Mouse (Mus musculus) stomach, embryonic 14.5 days (tissue): ENCODE results near the gene Pm20d1. TPM values are rescaled to one million over a fixed set of nuclear protein-coding genes. Genes with fewer than 3 reads are reported as not detected.

Experiments
- ATAC-seq: fragments of 200-750 bp; cut with Nextera tagmentation; 2 replicates; pipeline ENCODE4 v1.8.0; 2017; ENCODE audit warnings: low read depth, moderate TSS enrichment; ENCODE audit not compliant: insufficient number of reproducible peaks, insufficient read depth, low FRiP score
- H3K27ac ChIP-seq: fragments of 300-500 bp; sonication (generic); 2 replicates; pipeline ENCODE4 v1.5.1; 2014; ENCODE audit warnings: mild to moderate bottlenecking, low read length, moderate library complexity, mixed read lengths
- H3K27me3 ChIP-seq: fragments of 300-500 bp; sonication (generic); 2 replicates; pipeline ENCODE4 v1.6.1; 2014; ENCODE audit warnings: low read length, control low read depth, mixed read lengths; ENCODE audit not compliant: control insufficient read depth, insufficient read depth
- H3K36me3 ChIP-seq: fragments of 300-500 bp; sonication (generic); 2 replicates; pipeline ENCODE4 v1.6.1; 2014; ENCODE audit warnings: mild to moderate bottlenecking, control low read depth, low read length, moderate library complexity, mixed read lengths; ENCODE audit not compliant: control insufficient read depth, insufficient read depth
- H3K4me1 ChIP-seq: fragments of 300-500 bp; sonication (generic); 2 replicates; pipeline ENCODE4 v1.6.1; 2014; ENCODE audit warnings: low read length, control low read depth, mixed read lengths; ENCODE audit not compliant: control insufficient read depth, insufficient read depth
- H3K4me2 ChIP-seq: fragments of 300-500 bp; sonication (generic); replicated peaks from 2 replicates; pipeline ENCODE4 v1.6.1; 2014; ENCODE audit warnings: low read depth, low read length, control low read depth
- H3K4me3 ChIP-seq: fragments of 300-500 bp; sonication (generic); 2 replicates; pipeline ENCODE4 v1.5.1; 2014; ENCODE audit warnings: low read depth, low read length, control low read depth
- H3K9ac ChIP-seq: fragments of 300-500 bp; sonication (generic); replicated peaks from 2 replicates; pipeline ENCODE4 v1.6.1; 2014; ENCODE audit warnings: low read depth, mild to moderate bottlenecking, control low read depth, low read length, moderate library complexity, mixed read lengths
- H3K9me3 ChIP-seq: fragments of 300-500 bp; sonication (generic); 2 replicates; pipeline ENCODE4 v1.6.1; 2016; ENCODE audit warnings: low read depth, low read length, control low read depth; ENCODE audit not compliant: control insufficient read depth
- WGBS: fragments of 180-500 bp; shearing (Covaris S2); extraction: QIAGEN DNeasy Blood & Tissue Kit; methylation state at CpG from one replicate; pipeline ENCODE4 v1.1.7; 2014; 5-methylcytosine and 5-hydroxymethylcytosine counted together
- polyA plus RNA-seq: library from polyadenylated mRNA; unstranded; fragments of >200 nt; fragmentation: Nextera tagmentation; extraction: Ambion mirVana; gene quantifications from 2 replicates; pipeline ENCODE4 v1.2.1, GENCODE M21; 2014

Pm20d1 gene
- polyA plus RNA-seq, 1 experiment from 2014 or later = 2.5 TPM

GRCm38 (mm10) chr1:131820887-131821328 lies 23.7 kb downstream of the Pm20d1 start:
- Histone ChIP-seq H3K4me1 (no peaks in the 10 kb centered on the region), H3K27ac (no peak overlapping the region), H3K27me3 (no peaks in the 10 kb centered on the region), H3K4me3 (no peak overlapping the region), H3K36me3 (no peaks in the 10 kb centered on the region), H3K9me3 (no peaks in the 10 kb centered on the region), H3K4me2 (no peak overlapping the region), H3K9ac (no peak overlapping the region)
- ATAC-seq = no peak
- 74% methylated on average over 10 of the region's 10 CpGs for WGBS

- H3K4me2 ChIP-seq = no peak overlapping the region
- no peak overlapping the region for H3K9ac ChIP-seq
- WGBS = 78% methylated on average over 8 of the region's 8 CpGs
- H3K27me3 ChIP-seq = no peaks in the 10 kb centered on the region
- H3K4me1 ChIP-seq = no peaks in the 10 kb centered on the region; the same call in 1 of the 2 replicates
- H3K27ac ChIP-seq = no peak overlapping the region
- no peaks in the 10 kb centered on the region for H3K9me3 ChIP-seq
- ATAC-seq = no peak
- no peaks in the 10 kb centered on the region for H3K36me3 ChIP-seq
- H3K4me3 ChIP-seq = no peak overlapping the region
Observed at GRCm38 (mm10) chr1:131822292-131822691, 25.1 kb downstream of the Pm20d1 start.

DNA sequence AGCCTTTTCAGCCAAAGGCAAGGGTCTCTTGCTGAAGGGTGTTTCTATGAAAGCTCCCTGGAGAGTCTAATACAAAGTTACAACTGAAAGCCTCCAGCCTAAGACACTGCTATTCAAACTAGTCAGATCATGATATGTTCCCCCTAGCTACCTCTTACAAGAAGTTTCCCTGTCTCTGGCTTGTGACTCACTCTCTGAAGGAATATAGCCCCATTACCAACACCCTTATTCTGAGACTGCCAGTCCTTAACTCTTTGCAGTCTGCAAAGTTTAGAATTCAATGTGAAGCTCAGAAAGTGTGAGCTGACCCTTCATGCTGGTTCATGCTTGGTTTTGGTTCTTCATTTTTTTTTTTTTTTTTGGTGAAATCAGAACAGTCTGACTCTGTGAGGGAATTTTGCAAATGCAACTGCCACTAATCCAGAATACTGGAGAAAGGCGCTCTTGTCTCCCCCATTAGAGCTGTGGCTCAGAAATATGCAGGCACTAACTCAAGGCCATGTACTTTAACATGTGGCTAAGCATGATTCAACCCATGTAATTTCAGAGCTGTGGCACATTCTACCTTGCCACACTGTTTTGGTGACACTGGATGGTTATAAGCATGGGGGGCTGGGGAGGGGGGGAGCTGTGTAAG lies 25.8 kb downstream of the Pm20d1 start:
- no peaks in the 10 kb centered on the region for H3K9me3 ChIP-seq
- 86% methylated on average over 1 of the region's 1 CpGs for WGBS
- no peak overlapping the region for H3K4me2 ChIP-seq
- no peak for ATAC-seq
- no peaks in the 10 kb centered on the region; the same call in 1 of the 2 replicates for H3K4me1 ChIP-seq
- no peak overlapping the region for H3K4me3 ChIP-seq
- no peak overlapping the region for H3K9ac ChIP-seq
- no peaks in the 10 kb centered on the region for H3K36me3 ChIP-seq
- no peaks in the 10 kb centered on the region for H3K27me3 ChIP-seq
- H3K27ac ChIP-seq = no peak overlapping the region

- H3K27ac ChIP-seq = no peak overlapping the region
- H3K9ac ChIP-seq = no peak overlapping the region
- H3K9me3 ChIP-seq = no peaks in the 10 kb centered on the region
- ATAC-seq = no peak
- no peaks in the 10 kb centered on the region for H3K36me3 ChIP-seq
- no peak overlapping the region for H3K4me3 ChIP-seq
- no peaks in the 10 kb centered on the region for H3K27me3 ChIP-seq
- no peak overlapping the region for H3K4me2 ChIP-seq
- 39% methylated on average over 5 of the region's 5 CpGs for WGBS
- no peaks in the 10 kb centered on the region; the same call in 1 of the 2 replicates for H3K4me1 ChIP-seq
Observed at GRCm38 (mm10) chr1:131823563-131823962, 26.4 kb downstream of the Pm20d1 start.

- no peak overlapping the region for H3K4me2 ChIP-seq
- ATAC-seq = no peak
- peaks cover 10% of the 10 kb centered on the region for H3K4me1 ChIP-seq
- H3K4me3 ChIP-seq = no peak overlapping the region
- no peak overlapping the region for H3K27ac ChIP-seq
- 86% methylated on average over 11 of the region's 11 CpGs for WGBS
- H3K36me3 ChIP-seq = no peaks in the 10 kb centered on the region
- no peak overlapping the region for H3K9ac ChIP-seq
- no peaks in the 10 kb centered on the region for H3K9me3 ChIP-seq
- H3K27me3 ChIP-seq = no peaks in the 10 kb centered on the region
Observed at GRCm38 (mm10) chr1:131824528-131825181, 27.5 kb downstream of the Pm20d1 start.

GRCm38 (mm10) chr1:131827207-131827786 lies 30.1 kb downstream of the Pm20d1 start, which contains the start of gene Slc41a1:
Gene Slc41a1 (plus strand): TSS chr1:131827493.
- WGBS = 3% methylated on average over 25 of the region's 25 CpGs
- no peaks in the 10 kb centered on the region for H3K27me3 ChIP-seq
- H3K9me3 ChIP-seq = no peaks in the 10 kb centered on the region
- H3K4me1 ChIP-seq = peaks cover 10% of the 10 kb centered on the region
- peaks cover 9% of the 10 kb centered on the region for H3K36me3 ChIP-seq
- peak; percentile 43 for ATAC-seq
- peak within 1 kb of the TSS; percentile 86 for H3K4me2 ChIP-seq
- H3K27ac ChIP-seq = peak within 1 kb of the TSS; percentile 63; the same call in 1 of the 2 replicates
- peak within 1 kb of the TSS; percentile 61 for H3K9ac ChIP-seq
- H3K4me3 ChIP-seq = peak within 1 kb of the TSS; percentile 82

DNA sequence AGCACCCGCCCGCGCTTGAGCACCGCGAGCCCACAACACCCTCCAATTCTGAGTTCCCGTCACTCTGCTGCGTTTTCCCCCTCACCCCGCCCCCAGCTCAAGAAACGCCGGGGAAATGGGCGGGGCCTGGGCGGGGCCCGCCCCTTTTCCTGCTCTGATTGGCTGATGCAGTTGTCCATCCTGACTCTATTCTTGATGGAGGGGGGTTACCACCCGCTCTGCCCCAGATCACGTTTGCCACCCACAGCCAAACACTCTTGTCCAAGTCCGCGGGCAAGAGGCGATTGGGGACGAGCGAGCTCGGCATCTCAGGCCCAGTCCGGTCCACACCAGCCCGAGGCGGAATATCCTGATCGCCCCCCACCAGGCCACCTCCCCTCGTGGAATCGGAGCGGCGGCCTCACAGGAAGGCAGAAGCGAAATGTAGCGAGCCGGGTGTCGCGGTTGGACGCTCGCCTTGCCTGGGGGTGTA lies 30.6 kb downstream of the Pm20d1 start:
- ATAC-seq = peak; percentile 95
- Histone ChIP-seq H3K27me3 (no peaks in the 10 kb centered on the region), H3K9me3 (no peaks in the 10 kb centered on the region), H3K4me1 (peaks cover 10% of the 10 kb centered on the region), H3K27ac (peak overlapping the region; percentile 63; the same call in 1 of the 2 replicates), H3K4me2 (peak overlapping the region; percentile 86), H3K36me3 (peaks cover 9% of the 10 kb centered on the region), H3K4me3 (peak overlapping the region; percentile 82), H3K9ac (peak overlapping the region; percentile 61)
- under 1% methylated on average over 36 of the region's 36 CpGs for WGBS

DNA sequence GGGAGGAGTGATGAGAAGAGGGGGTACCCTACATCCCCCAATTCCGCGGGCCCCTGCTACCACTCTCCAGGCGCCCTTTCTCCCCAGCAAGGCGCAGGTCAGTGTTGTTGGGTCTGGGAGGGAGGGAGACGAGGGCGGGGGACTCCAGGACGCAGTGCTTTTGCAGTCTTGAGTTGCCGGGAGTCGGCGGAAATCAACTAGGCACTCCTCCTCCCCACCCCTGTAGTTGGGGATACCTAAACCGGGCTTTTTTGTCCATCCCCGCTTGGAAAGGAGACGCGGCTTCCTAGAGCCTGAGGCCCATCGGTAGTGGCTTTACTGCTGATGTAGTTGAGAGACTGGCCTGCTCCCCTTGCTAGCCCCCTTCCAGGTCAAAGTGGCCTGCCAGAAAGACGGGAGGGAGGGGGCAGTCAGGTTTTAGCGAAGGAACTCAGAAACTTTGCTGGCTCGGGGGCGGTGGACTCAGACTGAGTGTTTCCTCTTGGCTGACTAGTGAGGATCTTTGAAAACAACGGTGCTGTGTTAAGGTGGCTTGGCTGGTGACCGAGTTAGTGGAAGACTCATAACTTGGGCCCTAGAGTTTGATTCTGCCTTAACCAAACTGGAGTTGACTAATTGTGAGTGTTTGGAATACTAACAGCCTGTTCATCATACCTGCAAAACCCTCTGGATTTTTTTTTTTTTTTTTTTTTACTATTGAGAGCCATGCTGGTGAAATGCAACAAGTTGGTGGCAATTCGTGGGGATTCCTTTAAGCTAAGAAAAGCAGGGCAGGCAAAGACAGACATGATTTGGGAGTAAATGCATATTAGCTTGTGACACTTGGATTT lies 31.3 kb downstream of the Pm20d1 start:
- Histone ChIP-seq H3K9me3 (no peaks in the 10 kb centered on the region), H3K4me3 (peak overlapping the region; percentile 82), H3K4me1 (peaks cover 10% of the 10 kb centered on the region), H3K27ac (peak overlapping the region; percentile 63; the same call in 1 of the 2 replicates), H3K27me3 (no peaks in the 10 kb centered on the region), H3K4me2 (peak overlapping the region; percentile 86), H3K9ac (peak overlapping the region; percentile 61), H3K36me3 (peaks cover 9% of the 10 kb centered on the region)
- peak; percentile 53 for ATAC-seq
- WGBS = under 1% methylated on average over 22 of the region's 22 CpGs
